Mouse (Mus musculus) bone marrow macrophage, adult 2 months (primary cell): Measurements from ENCODE around the gene Kif17.

ENCODE experiments used
- CTCF ChIP-seq: IDR thresholded peaks from 2 replicates; pipeline ENCODE4 v1.5.1; 2012; ENCODE audit warnings: low read depth, mild to moderate bottlenecking, low read length, moderate library complexity
- POLR2A ChIP-seq: IDR thresholded peaks from 2 replicates; pipeline ENCODE4 v1.6.1; 2012; ENCODE audit warnings: mild to moderate bottlenecking, low read depth, low read length, borderline replicate concordance

GRCm38 (mm10) chr4:138292028-138292427, 41.8 kb downstream of the Kif17 start:
- no peak for TF ChIP-seq CTCF
- TF ChIP-seq POLR2A = no peak
